Mouse (Mus musculus) myocyte (in vitro differentiated cells): ENCODE data around the gene Lpcat4.

Source experiments
- CEBPB ChIP-seq: IDR thresholded peaks from 2 replicates; pipeline ENCODE4 v1.6.1; 2011; ENCODE audit warnings: mild to moderate bottlenecking, moderate library complexity; ENCODE audit not compliant: poor library complexity, insufficient read depth, severe bottlenecking
- E2F4 ChIP-seq: IDR thresholded peaks from one replicate; pipeline ENCODE4 v1.6.1; 2011; ENCODE audit warnings: mild to moderate bottlenecking, control low read depth, moderate library complexity; ENCODE audit not compliant: insufficient read depth
- MAX ChIP-seq: IDR thresholded peaks from one replicate; pipeline ENCODE4 v1.6.1; 2011; ENCODE audit warnings: low read depth, mild to moderate bottlenecking, control low read depth
- MYOD1 ChIP-seq, 3 experiments: IDR thresholded peaks; one replicate each; pipeline ENCODE4 v1.6.1; 2011; ENCODE audit warnings: control low read depth in 2 of 3, low read depth in 2 of 3, mild to moderate bottlenecking in 2 of 3, moderate library complexity in 1 of 3; ENCODE audit not compliant: insufficient read length in 2 of 3, control insufficient read depth in 1 of 3
- MYOG ChIP-seq, 3 experiments: IDR thresholded peaks; one replicate each; pipeline ENCODE4 v1.6.1; 2011; ENCODE audit warnings: control low read depth in 2 of 3, low read depth in 2 of 3, mild to moderate bottlenecking in 2 of 3; ENCODE audit not compliant: insufficient read length in 2 of 3, control insufficient read depth in 1 of 3, insufficient read depth in 1 of 3
- POLR2A ChIP-seq: IDR thresholded peaks from one replicate; pipeline ENCODE4 v1.6.1; 2011; ENCODE audit warnings: low read depth, mild to moderate bottlenecking, control low read depth, moderate library complexity; ENCODE audit not compliant: insufficient read length
- POLR2AphosphoS2 ChIP-seq: IDR thresholded peaks from one replicate; pipeline ENCODE4 v1.6.1; 2011; ENCODE audit warnings: low read depth, control low read depth; ENCODE audit not compliant: insufficient read length
- TCF3 ChIP-seq: IDR thresholded peaks from one replicate; pipeline ENCODE4 v1.6.1; 2011; ENCODE audit warnings: low read depth, control low read depth; ENCODE audit not compliant: insufficient read length
- USF1 ChIP-seq: IDR thresholded peaks from one replicate; pipeline ENCODE4 v1.6.1; 2011; ENCODE audit warnings: low read depth, mild to moderate bottlenecking, control low read depth, moderate library complexity

- TF ChIP-seq MYOG (IDR thresholded peaks at IDR 0.05; ENCODE audit: control insufficient read depth in 1 of 3, insufficient read depth in 1 of 3, insufficient read length in 2 of 3, low read depth in 2 of 3) (no peak), CEBPB (no peak), MYOD1 (IDR thresholded peaks at IDR 0.05; ENCODE audit: control insufficient read depth in 1 of 3, insufficient read length in 2 of 3, low read depth in 2 of 3) (no peak), USF1 (no peak), POLR2A (no peak), MAX (no peak), POLR2AphosphoS2 (no peak), E2F4 (no peak), TCF3 (no peak)
These were observed 6.0 kb downstream of the Lpcat4 start for GRCm38 (mm10) chr2:112245307-112245706.
